Mouse (Mus musculus) common myeloid progenitor, adult 5-6 weeks (primary cell): Measurements from ENCODE around the gene Vmn1r81. TPM values are rescaled to one million over a fixed set of nuclear protein-coding genes. Genes with fewer than 3 reads are reported as not detected.

Experiments
- ATAC-seq: replicated peaks from 2 replicates; pipeline ENCODE4 v1.8.0; 2016; ENCODE audit warnings: low read depth, mild to moderate bottlenecking, moderate TSS enrichment, inconsistent platforms; ENCODE audit not compliant: poor library complexity, severe bottlenecking
- total RNA-seq: library from RNA; stranded (forward); fragments of 200-1000, 187-1606 nt; gene quantifications from 2 replicates; pipeline ENCODE4 v1.2.3, GENCODE M21; 2017

Gene Vmn1r81
- total RNA-seq = not detected in 2 replicates

DNA sequence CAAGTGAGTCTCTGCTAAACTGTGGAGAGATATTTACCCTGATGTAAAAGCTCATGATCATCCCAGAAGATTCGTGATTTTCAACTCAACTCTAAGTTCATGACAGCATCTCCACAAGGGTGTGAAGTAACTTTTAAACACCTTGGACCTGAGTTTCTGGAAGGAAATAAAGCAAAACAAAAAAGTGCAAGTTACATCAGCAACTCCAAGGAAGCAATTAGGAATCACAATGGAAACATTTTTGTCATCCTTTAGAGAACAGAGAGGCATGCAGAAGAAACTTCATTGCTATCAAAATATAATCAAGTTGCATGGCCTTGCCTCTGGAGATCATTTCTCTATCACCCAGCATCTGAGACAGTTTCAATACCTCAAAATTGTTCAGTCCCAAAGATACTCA is at the start of gene Vmn1r81:
Vmn1r81 (minus strand) TSS at position 101 of the 400 bp plus-strand sequence.
- no peak for ATAC-seq

- no peak for ATAC-seq
These were observed 32.1 kb upstream of the Vmn1r81 start, which contains the start of gene Vmn1r82 for GRCm38 (mm10) chr7:12300130-12300529. Gene Vmn1r82 (plus strand): TSS chr7:12300430.

- ATAC-seq = no peak
These were observed 63.9 kb downstream of the Vmn1r81 start for GRCm38 (mm10) chr7:12204141-12204540.

Other genes with a start within 250 kb of the Vmn1r81 start
- not detected in 2 replicates for gene Vmn1r77, start 231.5 kb downstream of the Vmn1r81 start, total RNA-seq
- gene Vmn1r78, start 118.0 kb downstream of the Vmn1r81 start, total RNA-seq = not detected in 2 replicates
- gene Vmn1r79, start 97.0 kb downstream of the Vmn1r81 start, total RNA-seq = not detected in 2 replicates
- not detected in 2 replicates for gene Vmn1r80, start 79.0 kb downstream of the Vmn1r81 start, total RNA-seq
- gene Vmn1r82, start 32.2 kb upstream of the Vmn1r81 start, total RNA-seq = not detected in 2 replicates
- gene Vmn1r83, start 61.2 kb upstream of the Vmn1r81 start, total RNA-seq = not detected in 2 replicates
- gene Vmn1r84, start 101.0 kb upstream of the Vmn1r81 start, total RNA-seq = not detected in 2 replicates
- gene Zfp551, start 154.5 kb upstream of the Vmn1r81 start, total RNA-seq = 2.5 and 5.3 TPM in 2 replicates
- gene Zfp606, start 210.0 kb upstream of the Vmn1r81 start, total RNA-seq = 13.8 and 14.4 TPM in 2 replicates
- not detected in 2 replicates for gene 2900092C05Rik, start 244.2 kb upstream of the Vmn1r81 start, total RNA-seq